Mouse (Mus musculus): ENCODE measurements around the gene Ppara. TPM values are rescaled to one million over a fixed set of nuclear protein-coding genes. Genes with fewer than 3 reads are reported as not detected.

Ppara gene
- polyA plus RNA-seq, 1 experiment from 2014 or later, result 2.3 TPM

DNA sequence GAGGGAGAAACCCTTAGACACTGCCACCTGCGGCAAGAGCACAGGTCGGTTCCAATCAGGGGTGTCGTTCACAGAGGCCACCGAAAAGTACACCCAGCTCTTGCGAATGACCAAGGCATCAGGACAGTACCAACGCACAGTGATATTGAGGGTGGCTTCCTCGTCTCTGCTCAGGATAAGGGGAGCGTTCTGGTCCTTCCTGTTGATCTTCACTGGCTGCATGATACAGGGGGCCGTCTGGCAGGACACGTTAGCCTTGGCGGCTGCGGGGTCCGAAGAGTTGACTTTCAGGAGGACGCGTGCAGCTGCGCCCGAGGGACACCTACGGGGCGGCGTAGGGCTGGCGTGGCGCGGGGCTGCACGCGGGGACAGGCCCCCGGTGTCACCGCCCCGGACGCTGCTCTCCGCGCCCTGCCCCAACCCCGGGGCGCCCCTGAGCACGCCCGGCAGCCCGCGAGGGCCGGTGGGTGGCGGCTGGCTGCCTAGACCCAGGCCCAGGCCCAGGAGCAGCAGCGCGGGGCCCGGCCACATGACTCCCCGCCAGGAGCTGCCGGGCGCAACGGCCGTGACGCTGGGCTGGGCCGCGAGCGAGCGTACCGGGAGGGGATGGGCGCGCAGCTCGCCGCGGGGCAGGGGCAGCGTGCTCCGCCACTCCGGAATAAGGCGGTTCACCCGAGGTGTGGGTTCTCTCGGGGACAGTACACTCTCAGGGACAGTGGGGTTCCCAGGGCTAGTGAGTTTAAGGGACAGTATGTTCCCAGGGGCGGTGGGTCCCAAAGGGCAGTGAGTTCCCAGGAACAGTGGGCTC, 86.6 kb downstream of the Ppara start, which contains the start of gene Pkdrej:
Gene Pkdrej (minus strand): TSS at position 532 of the 808 bp plus-strand sequence.
- Histone ChIP-seq H3K4me3 (ENCODE audit: low read length) (peak within 1 kb of the TSS; percentile 42), H3K27ac (ENCODE audit: low read depth, low read length) (no peak within 1 kb of the TSS), H3K9ac (ENCODE audit: low read depth, low read length) (peak within 1 kb of the TSS; percentile 62), H3K36me3 (ENCODE audit: control insufficient read depth, insufficient read depth, low read length) (no peaks in the 10 kb centered on the region), H3K9me3 (ENCODE audit: control insufficient read depth, low read length) (peaks cover 15% of the 10 kb centered on the region; the same call in 1 of the 2 replicates), H3K4me1 (ENCODE audit: control insufficient read depth, insufficient read depth, low read length) (peaks cover 2% of the 10 kb centered on the region; the same call in 1 of the 2 replicates), H3K4me2 (replicated peaks; ENCODE audit: low read depth, low read length) (peak within 1 kb of the TSS; percentile 78), H3K27me3 (ENCODE audit: control insufficient read depth, insufficient read depth, low read length) (no peaks in the 10 kb centered on the region)
- 1% methylated on average over 44 of the region's 65 CpGs for WGBS
- peak; percentile 75 for ATAC-seq (ENCODE audit: low FRiP score, low TSS enrichment)

DNA sequence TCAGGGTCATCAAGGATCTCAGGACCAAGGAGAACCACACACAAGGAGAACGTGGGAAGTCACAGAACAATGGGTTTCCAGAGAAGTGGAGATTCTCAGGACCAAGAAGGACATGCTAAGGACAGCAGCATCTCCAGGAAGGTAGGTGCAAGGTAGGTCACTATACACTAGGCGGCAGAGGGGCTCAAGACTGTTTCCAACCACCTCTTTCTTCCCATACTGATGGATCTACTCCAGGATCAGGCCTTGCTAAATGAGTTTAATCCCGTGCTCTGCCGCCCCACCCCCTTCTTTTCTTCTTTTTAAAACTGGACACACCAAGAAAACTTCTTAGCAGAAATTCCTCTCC, 87.2 kb downstream of the Ppara start:
- H3K36me3 ChIP-seq (ENCODE audit: control insufficient read depth, insufficient read depth, low read length), result no peaks in the 10 kb centered on the region
- no peaks in the 10 kb centered on the region for H3K27me3 ChIP-seq (ENCODE audit: control insufficient read depth, insufficient read depth, low read length)
- peak; percentile 83 for ATAC-seq (ENCODE audit: low FRiP score, low TSS enrichment)
- 20% methylated on average over 4 of the region's 4 CpGs for WGBS
- peaks cover 12% of the 10 kb centered on the region; the same call in 1 of the 2 replicates for H3K9me3 ChIP-seq (ENCODE audit: control insufficient read depth, low read length)
- no peak overlapping the region for H3K27ac ChIP-seq (ENCODE audit: low read depth, low read length)
- H3K4me1 ChIP-seq (ENCODE audit: control insufficient read depth, insufficient read depth, low read length), result peaks cover 2% of the 10 kb centered on the region; the same call in 1 of the 2 replicates
- peak overlapping the region; percentile 78 for H3K4me2 ChIP-seq (replicated peaks; ENCODE audit: low read depth, low read length)
- H3K9ac ChIP-seq (ENCODE audit: low read depth, low read length), result peak overlapping the region; percentile 62; the same call in 1 of the 2 replicates
- peak overlapping the region; percentile 42 for H3K4me3 ChIP-seq (ENCODE audit: low read length)

DNA sequence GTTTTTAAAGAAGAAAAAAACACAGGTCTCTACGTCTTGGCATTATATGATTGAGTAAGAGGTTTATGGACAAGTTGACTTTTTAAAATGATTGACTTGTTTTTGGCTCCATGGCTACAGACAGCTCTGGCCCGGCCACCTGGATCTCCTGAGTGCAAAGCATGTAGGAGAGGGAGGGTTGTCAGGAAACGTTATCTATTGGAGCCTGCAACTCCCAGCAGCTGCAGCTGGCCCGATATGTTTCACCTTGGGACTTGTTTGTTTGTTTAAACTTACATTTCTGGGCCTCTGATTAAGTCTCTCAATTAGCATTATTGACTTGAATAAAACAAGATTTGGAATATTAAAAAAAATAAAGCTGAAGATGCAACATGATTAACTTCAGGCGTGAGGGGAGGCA, 91.9 kb downstream of the Ppara start:
- 49% methylated on average over 5 of the region's 5 CpGs for WGBS
- Histone ChIP-seq H3K4me3 (ENCODE audit: low read length) (no peak overlapping the region), H3K4me1 (ENCODE audit: control insufficient read depth, insufficient read depth, low read length) (peaks cover 4% of the 10 kb centered on the region; the same call in 1 of the 2 replicates), H3K27ac (ENCODE audit: low read depth, low read length) (no peak overlapping the region), H3K4me2 (replicated peaks; ENCODE audit: low read depth, low read length) (no peak overlapping the region), H3K9ac (ENCODE audit: low read depth, low read length) (no peak overlapping the region), H3K36me3 (ENCODE audit: control insufficient read depth, insufficient read depth, low read length) (no peaks in the 10 kb centered on the region), H3K27me3 (ENCODE audit: control insufficient read depth, insufficient read depth, low read length) (no peaks in the 10 kb centered on the region), H3K9me3 (ENCODE audit: control insufficient read depth, low read length) (no peaks in the 10 kb centered on the region)
- no peak for ATAC-seq (ENCODE audit: low FRiP score, low TSS enrichment)

- H3K27me3 ChIP-seq (ENCODE audit: control insufficient read depth, insufficient read depth, low read length), result no peaks in the 10 kb centered on the region
- H3K36me3 ChIP-seq (ENCODE audit: control insufficient read depth, insufficient read depth, low read length), result no peaks in the 10 kb centered on the region
- no peak overlapping the region for H3K9ac ChIP-seq (ENCODE audit: low read depth, low read length)
- peaks cover 8% of the 10 kb centered on the region; the same call in 1 of the 2 replicates for H3K4me1 ChIP-seq (ENCODE audit: control insufficient read depth, insufficient read depth, low read length)
- 86% methylated on average over 4 of the region's 4 CpGs for WGBS
- no peak overlapping the region for H3K27ac ChIP-seq (ENCODE audit: low read depth, low read length)
- ATAC-seq (ENCODE audit: low FRiP score, low TSS enrichment), result no peak
- no peak overlapping the region for H3K4me2 ChIP-seq (replicated peaks; ENCODE audit: low read depth, low read length)
- no peaks in the 10 kb centered on the region for H3K9me3 ChIP-seq (ENCODE audit: control insufficient read depth, low read length)
- H3K4me3 ChIP-seq (ENCODE audit: low read length), result no peak overlapping the region
These were observed 93.3 kb downstream of the Ppara start for GRCm38 (mm10) chr15:85828071-85828470.

DNA sequence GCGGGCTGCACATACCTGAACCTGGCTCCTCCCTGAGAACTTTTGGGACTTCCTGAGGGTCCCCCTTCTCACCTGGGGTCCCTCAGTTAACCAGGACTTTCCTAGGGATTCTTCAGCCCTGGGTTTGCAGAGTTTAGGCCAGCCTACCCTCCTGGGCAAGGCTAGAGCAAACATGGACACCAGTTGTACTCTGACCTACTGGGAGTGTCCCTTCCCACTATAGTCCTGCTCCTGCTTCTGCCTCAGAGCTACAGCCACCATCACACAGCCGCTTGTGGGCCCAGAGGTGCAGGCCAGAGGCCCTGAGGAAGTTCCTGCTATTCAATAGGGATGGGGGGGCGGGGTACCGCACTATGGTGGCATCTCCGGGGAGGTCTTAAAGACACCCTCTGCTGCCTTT, 94.7 kb downstream of the Ppara start:
- Histone ChIP-seq H3K4me3 (ENCODE audit: low read length) (no peak overlapping the region), H3K9ac (ENCODE audit: low read depth, low read length) (no peak overlapping the region), H3K9me3 (ENCODE audit: control insufficient read depth, low read length) (no peaks in the 10 kb centered on the region), H3K4me2 (replicated peaks; ENCODE audit: low read depth, low read length) (no peak overlapping the region), H3K36me3 (ENCODE audit: control insufficient read depth, insufficient read depth, low read length) (no peaks in the 10 kb centered on the region), H3K27me3 (ENCODE audit: control insufficient read depth, insufficient read depth, low read length) (no peaks in the 10 kb centered on the region), H3K4me1 (ENCODE audit: control insufficient read depth, insufficient read depth, low read length) (peaks cover 8% of the 10 kb centered on the region; the same call in 1 of the 2 replicates), H3K27ac (ENCODE audit: low read depth, low read length) (no peak overlapping the region)
- 74% methylated on average over 5 of the region's 5 CpGs for WGBS
- ATAC-seq (ENCODE audit: low FRiP score, low TSS enrichment), result no peak

DNA sequence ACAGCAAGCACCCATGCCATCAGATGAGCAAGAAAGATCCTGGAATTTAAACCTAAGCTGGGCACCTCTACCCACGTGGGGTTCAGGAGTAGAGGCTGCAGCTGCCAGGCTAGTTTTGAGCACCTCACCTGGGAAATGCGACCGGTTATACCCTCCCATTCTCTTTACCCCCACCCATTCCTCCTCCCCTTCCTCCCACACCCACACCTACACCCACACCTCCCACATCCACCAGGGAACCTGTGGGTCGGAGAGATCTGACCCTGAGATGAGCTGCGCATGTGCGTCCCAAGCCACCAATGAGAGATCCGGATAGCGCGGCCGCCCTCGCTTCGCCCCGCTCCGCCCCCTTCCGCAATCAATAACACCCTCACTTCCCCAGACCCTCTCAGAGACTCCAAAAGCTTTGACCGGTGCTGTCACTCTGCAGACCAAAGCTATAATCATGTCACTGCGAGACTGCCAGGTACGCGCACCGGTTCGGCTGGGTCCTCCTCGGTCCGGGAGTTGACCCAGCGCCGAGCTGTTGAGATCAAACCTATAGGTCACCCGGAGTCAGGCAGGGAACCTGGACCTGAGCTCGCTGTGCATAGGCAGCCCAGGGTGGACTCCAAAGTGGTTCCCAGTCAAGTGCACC, 97.3 kb downstream of the Ppara start, which contains the start of gene Ttc38:
Gene Ttc38 (plus strand): TSS at position 353 of the 637 bp plus-strand sequence.
- WGBS, result 1% methylated on average over 27 of the region's 27 CpGs
- no peak within 1 kb of the TSS for H3K27ac ChIP-seq (ENCODE audit: low read depth, low read length)
- peak; percentile 88 for ATAC-seq (ENCODE audit: low FRiP score, low TSS enrichment)

GRCm38 (mm10) chr15:85832599-85832998, 97.8 kb downstream of the Ppara start:
- Histone ChIP-seq H3K9me3 (ENCODE audit: control insufficient read depth, low read length) (no peaks in the 10 kb centered on the region), H3K27ac (ENCODE audit: low read depth, low read length) (no peak overlapping the region), H3K4me3 (ENCODE audit: low read length) (peak overlapping the region; percentile 65), H3K4me1 (ENCODE audit: control insufficient read depth, insufficient read depth, low read length) (peaks cover 8% of the 10 kb centered on the region; the same call in 1 of the 2 replicates), H3K9ac (ENCODE audit: low read depth, low read length) (peak overlapping the region; percentile 58; the same call in 1 of the 2 replicates), H3K4me2 (replicated peaks; ENCODE audit: low read depth, low read length) (peak overlapping the region; percentile 68), H3K36me3 (ENCODE audit: control insufficient read depth, insufficient read depth, low read length) (no peaks in the 10 kb centered on the region), H3K27me3 (ENCODE audit: control insufficient read depth, insufficient read depth, low read length) (no peaks in the 10 kb centered on the region)
- no peak for ATAC-seq (ENCODE audit: low FRiP score, low TSS enrichment)
- WGBS, result 39% methylated on average over 8 of the region's 8 CpGs

More for the DNA sequence above, 97.3 kb downstream of the Ppara start, which contains the start of gene Ttc38:
- Histone ChIP-seq H3K9ac (ENCODE audit: low read depth, low read length) (peak within 1 kb of the TSS; percentile 58; the same call in 1 of the 2 replicates), H3K4me3 (ENCODE audit: low read length) (peak within 1 kb of the TSS; percentile 65), H3K36me3 (ENCODE audit: control insufficient read depth, insufficient read depth, low read length) (no peaks in the 10 kb centered on the region), H3K9me3 (ENCODE audit: control insufficient read depth, low read length) (no peaks in the 10 kb centered on the region), H3K4me2 (replicated peaks; ENCODE audit: low read depth, low read length) (peak within 1 kb of the TSS; percentile 68), H3K27me3 (ENCODE audit: control insufficient read depth, insufficient read depth, low read length) (no peaks in the 10 kb centered on the region), H3K4me1 (ENCODE audit: control insufficient read depth, insufficient read depth, low read length) (peaks cover 8% of the 10 kb centered on the region; the same call in 1 of the 2 replicates)

- Histone ChIP-seq H3K27ac (ENCODE audit: low read depth, low read length) (no peak overlapping the region), H3K27me3 (ENCODE audit: control insufficient read depth, insufficient read depth, low read length) (no peaks in the 10 kb centered on the region), H3K9me3 (ENCODE audit: control insufficient read depth, low read length) (no peaks in the 10 kb centered on the region), H3K4me2 (replicated peaks; ENCODE audit: low read depth, low read length) (no peak overlapping the region), H3K36me3 (ENCODE audit: control insufficient read depth, insufficient read depth, low read length) (no peaks in the 10 kb centered on the region), H3K4me3 (ENCODE audit: low read length) (no peak overlapping the region), H3K4me1 (ENCODE audit: control insufficient read depth, insufficient read depth, low read length) (peaks cover 8% of the 10 kb centered on the region; the same call in 1 of the 2 replicates), H3K9ac (ENCODE audit: low read depth, low read length) (no peak overlapping the region)
- ATAC-seq (ENCODE audit: low FRiP score, low TSS enrichment), result no peak
- WGBS, result 51% methylated on average over 3 of the region's 3 CpGs
These were observed 100.6 kb downstream of the Ppara start for GRCm38 (mm10) chr15:85835335-85835734.

Data from kidney, embryonic 14.5 days (tissue).